Mouse (Mus musculus): Measurements from ENCODE around the gene Qprt. TPM values are rescaled to one million over a fixed set of nuclear protein-coding genes. Genes with fewer than 3 reads are reported as not detected.

The Qprt gene
- polyA plus RNA-seq, 1 experiment from 2014 or later, result 13.0 TPM

DNA sequence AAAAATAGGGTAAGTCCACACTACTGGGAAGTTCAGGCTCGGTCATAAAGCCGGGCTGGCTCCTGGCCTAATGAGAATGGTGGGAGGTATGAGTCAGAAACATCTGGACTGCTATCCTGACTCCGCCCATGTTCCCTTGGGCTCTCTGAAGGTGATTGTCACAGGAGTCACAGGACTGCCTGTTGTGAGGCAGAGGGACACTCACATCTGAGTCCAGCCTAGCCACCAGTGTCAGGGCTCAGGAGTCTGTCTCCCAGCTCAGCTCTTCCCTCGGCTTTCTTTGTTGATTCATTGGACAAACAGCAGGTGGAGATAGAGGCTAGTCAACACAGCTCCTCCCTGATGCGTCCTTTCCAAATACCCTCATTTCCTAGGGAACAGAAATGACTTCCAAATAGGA is 4.1 kb downstream of the Qprt start:
- no peak for ATAC-seq (ENCODE audit: low FRiP score, low TSS enrichment)
- peaks cover 17% of the 10 kb centered on the region; the same call in 1 of the 2 replicates for H3K4me1 ChIP-seq (ENCODE audit: control insufficient read depth, insufficient read depth, low read length)
- no peaks in the 10 kb centered on the region for H3K9me3 ChIP-seq (ENCODE audit: control insufficient read depth, low read length)
- H3K4me2 ChIP-seq (replicated peaks; ENCODE audit: low read depth, low read length), result no peak overlapping the region
- 33% methylated on average over 5 of the region's 5 CpGs for WGBS
- no peaks in the 10 kb centered on the region for H3K36me3 ChIP-seq (ENCODE audit: control insufficient read depth, insufficient read depth, low read length)
- no peak overlapping the region for H3K9ac ChIP-seq (ENCODE audit: low read depth, low read length)
- H3K4me3 ChIP-seq (ENCODE audit: low read length), result no peak overlapping the region
- no peak overlapping the region for H3K27ac ChIP-seq (ENCODE audit: low read depth, low read length)
- H3K27me3 ChIP-seq (ENCODE audit: control insufficient read depth, insufficient read depth, low read length), result peaks cover 9% of the 10 kb centered on the region

DNA sequence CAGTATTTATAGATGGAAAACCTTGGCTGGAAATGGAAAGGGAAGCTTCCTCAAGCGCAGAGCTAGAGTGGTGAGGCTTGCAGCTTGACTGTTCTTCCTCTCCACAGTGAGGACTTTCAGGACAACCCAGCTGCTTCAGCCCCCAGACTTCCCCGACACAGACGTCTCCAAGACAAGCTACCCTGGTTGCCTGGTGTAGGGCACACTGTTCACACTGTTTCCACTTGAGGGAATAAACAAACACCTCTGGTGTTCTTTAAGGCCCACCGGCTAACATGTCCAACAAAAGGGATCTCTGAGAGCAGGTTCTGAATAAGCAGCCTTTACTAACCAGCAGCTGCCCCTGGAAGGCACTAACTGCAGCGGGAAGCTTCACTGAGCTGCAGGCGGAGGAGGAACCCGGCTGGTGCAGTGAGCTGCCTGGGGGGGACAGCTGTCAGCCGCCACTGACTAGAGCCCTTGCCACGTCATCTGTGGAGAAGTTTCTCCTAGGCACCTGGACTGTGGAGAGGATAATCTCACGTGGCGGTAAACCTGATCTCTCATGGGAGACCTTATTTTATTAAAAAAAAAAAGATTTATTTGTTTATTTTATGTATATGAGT is 5.6 kb downstream of the Qprt start:
- 40% methylated on average over 11 of the region's 11 CpGs for WGBS
- Histone ChIP-seq H3K36me3 (ENCODE audit: control insufficient read depth, insufficient read depth, low read length) (no peaks in the 10 kb centered on the region), H3K4me1 (ENCODE audit: control insufficient read depth, insufficient read depth, low read length) (peaks cover 15% of the 10 kb centered on the region; the same call in 1 of the 2 replicates), H3K9me3 (ENCODE audit: control insufficient read depth, low read length) (no peaks in the 10 kb centered on the region), H3K4me2 (replicated peaks; ENCODE audit: low read depth, low read length) (no peak overlapping the region), H3K4me3 (ENCODE audit: low read length) (no peak overlapping the region), H3K9ac (ENCODE audit: low read depth, low read length) (no peak overlapping the region), H3K27me3 (ENCODE audit: control insufficient read depth, insufficient read depth, low read length) (peaks cover 2% of the 10 kb centered on the region; the same call in 1 of the 2 replicates), H3K27ac (ENCODE audit: low read depth, low read length) (no peak overlapping the region)
- ATAC-seq (ENCODE audit: low FRiP score, low TSS enrichment), result no peak

DNA sequence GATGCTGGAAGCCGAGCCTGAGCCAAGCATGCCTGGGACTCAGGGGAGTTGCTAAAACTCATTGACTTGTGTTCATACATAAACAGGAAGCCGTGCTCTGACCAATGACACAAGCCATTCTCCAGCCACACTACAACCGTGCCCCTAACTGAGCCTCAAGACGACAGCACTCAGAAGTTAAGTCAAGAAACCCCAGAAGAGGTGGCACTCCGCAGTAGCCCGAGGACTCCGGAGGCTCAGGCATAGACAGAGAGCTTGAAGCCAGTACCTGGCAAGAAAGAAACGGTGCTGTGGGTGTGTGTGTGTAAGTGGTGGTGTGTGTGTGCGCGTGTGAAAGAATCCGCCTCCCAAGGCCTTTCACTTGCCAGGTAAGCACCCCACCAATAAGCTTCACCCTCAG is 7.1 kb downstream of the Qprt start:
- 81% methylated on average over 11 of the region's 11 CpGs for WGBS
- H3K27me3 ChIP-seq (ENCODE audit: control insufficient read depth, insufficient read depth, low read length), result no peaks in the 10 kb centered on the region
- H3K4me2 ChIP-seq (replicated peaks; ENCODE audit: low read depth, low read length), result no peak overlapping the region
- no peak overlapping the region for H3K27ac ChIP-seq (ENCODE audit: low read depth, low read length)
- no peak overlapping the region for H3K4me3 ChIP-seq (ENCODE audit: low read length)
- H3K9me3 ChIP-seq (ENCODE audit: control insufficient read depth, low read length), result no peaks in the 10 kb centered on the region
- H3K36me3 ChIP-seq (ENCODE audit: control insufficient read depth, insufficient read depth, low read length), result no peaks in the 10 kb centered on the region
- no peak overlapping the region for H3K9ac ChIP-seq (ENCODE audit: low read depth, low read length)
- ATAC-seq (ENCODE audit: low FRiP score, low TSS enrichment), result no peak
- peaks cover 12% of the 10 kb centered on the region; the same call in 1 of the 2 replicates for H3K4me1 ChIP-seq (ENCODE audit: control insufficient read depth, insufficient read depth, low read length)

DNA sequence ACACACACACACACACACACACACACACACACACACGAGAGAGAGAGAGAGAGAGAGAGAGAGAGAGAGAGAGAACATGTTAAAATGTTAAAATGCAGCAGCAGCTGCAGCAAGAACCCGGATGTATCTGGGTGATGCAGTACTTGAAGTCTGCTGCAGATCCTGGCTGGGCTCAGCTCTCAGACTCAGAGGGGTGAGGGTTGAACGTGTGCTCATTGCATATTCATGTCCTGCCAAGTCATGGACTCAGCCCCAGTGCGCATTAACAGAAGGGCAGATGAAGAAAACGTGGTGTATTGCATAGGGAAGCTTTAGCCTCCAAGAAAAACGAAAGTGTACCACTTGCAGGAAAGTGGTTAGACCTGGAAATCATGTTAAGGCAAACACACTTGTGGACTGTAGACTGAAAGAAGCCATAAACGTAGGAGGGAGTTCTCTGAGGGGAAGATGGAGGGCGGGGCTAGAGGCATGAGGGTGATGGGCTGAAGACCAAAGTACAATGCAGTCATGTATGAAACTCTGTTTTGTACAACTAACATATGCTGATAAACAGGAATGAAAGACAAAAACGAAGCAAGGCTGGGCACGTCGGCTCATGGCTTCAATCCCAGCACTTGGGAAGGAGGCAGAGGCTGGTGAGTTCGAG is 8.3 kb downstream of the Qprt start:
- Histone ChIP-seq H3K4me1 (ENCODE audit: control insufficient read depth, insufficient read depth, low read length) (peaks cover 12% of the 10 kb centered on the region; the same call in 1 of the 2 replicates), H3K4me3 (ENCODE audit: low read length) (no peak overlapping the region), H3K27me3 (ENCODE audit: control insufficient read depth, insufficient read depth, low read length) (no peaks in the 10 kb centered on the region), H3K4me2 (replicated peaks; ENCODE audit: low read depth, low read length) (no peak overlapping the region), H3K36me3 (ENCODE audit: control insufficient read depth, insufficient read depth, low read length) (no peaks in the 10 kb centered on the region), H3K27ac (ENCODE audit: low read depth, low read length) (peak overlapping the region; percentile 11; the same call in 1 of the 2 replicates), H3K9ac (ENCODE audit: low read depth, low read length) (0 out of 2 replicates have a peak overlapping the region, but pooled peaks have one; percentile 4), H3K9me3 (ENCODE audit: control insufficient read depth, low read length) (no peaks in the 10 kb centered on the region)
- no peak for ATAC-seq (ENCODE audit: low FRiP score, low TSS enrichment)
- 48% methylated on average over 12 of the region's 12 CpGs for WGBS

DNA sequence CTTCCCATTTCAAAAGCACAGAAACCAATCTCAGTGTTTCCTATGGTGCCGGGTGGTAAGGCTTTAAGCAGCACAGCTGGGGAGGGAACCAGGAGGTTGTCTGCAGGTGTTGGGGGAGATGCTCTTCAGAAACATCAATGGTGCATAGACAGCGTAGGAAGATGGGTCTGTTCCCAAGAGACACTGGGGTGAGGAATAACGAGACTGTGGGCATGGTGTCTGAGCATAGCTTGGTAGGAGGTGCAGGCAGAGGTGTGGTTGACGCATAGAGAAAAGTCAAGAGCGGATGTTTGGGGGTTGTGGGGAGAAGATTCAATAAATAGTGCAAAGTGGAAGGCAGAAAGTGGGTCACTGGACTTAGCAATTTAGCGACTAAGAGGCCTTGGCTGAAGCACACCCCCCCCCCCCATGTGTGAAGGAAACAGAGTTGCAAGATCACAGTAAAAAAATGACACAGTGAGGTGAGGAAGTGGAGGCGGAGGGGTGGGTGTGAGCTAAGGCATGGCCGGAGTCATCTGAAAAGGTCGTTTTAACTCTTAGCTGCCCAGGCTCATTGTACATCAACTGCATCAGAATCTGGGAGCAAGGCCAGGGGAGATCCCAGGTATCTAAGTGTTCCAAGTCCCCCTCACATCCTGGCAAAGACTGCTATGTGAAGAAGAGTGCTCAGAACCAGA is 9.0 kb downstream of the Qprt start:
- Histone ChIP-seq H3K9me3 (ENCODE audit: control insufficient read depth, low read length) (no peaks in the 10 kb centered on the region), H3K36me3 (ENCODE audit: control insufficient read depth, insufficient read depth, low read length) (no peaks in the 10 kb centered on the region), H3K4me2 (replicated peaks; ENCODE audit: low read depth, low read length) (no peak overlapping the region), H3K27me3 (ENCODE audit: control insufficient read depth, insufficient read depth, low read length) (no peaks in the 10 kb centered on the region), H3K4me1 (ENCODE audit: control insufficient read depth, insufficient read depth, low read length) (peaks cover 9% of the 10 kb centered on the region; the same call in 1 of the 2 replicates), H3K27ac (ENCODE audit: low read depth, low read length) (no peak overlapping the region), H3K9ac (ENCODE audit: low read depth, low read length) (no peak overlapping the region), H3K4me3 (ENCODE audit: low read length) (no peak overlapping the region)
- ATAC-seq (ENCODE audit: low FRiP score, low TSS enrichment), result no peak
- WGBS, result 26% methylated on average over 9 of the region's 9 CpGs

DNA sequence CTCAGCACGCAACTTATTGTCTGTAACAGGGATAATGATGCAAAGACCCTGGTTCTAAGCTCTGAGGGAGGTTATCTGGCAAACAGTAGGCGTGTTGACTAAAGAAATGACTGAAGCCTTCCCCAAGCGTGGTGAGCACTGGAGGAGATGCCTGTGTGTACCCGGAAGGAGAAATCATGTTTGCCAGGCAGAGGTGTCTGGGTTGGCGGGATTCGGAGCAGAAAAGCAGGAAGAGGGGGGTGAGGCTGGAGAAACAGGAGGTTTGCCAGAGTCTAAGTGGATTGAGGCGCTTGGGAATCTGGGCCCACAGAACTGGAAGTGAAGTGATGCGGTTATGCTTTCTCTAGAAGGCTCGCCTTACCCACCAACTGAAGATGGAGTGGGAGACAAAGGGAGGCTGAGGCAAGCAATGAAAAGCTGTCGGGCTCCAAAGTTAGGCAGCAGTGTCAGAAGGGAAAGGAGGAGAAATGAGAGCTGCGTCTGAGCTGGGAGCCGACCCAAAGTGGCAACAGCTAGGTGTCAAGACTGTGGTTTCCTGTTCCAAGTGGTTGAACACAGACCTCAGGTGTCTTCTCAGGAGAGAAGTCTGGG is 9.7 kb downstream of the Qprt start:
- no peaks in the 10 kb centered on the region for H3K27me3 ChIP-seq (ENCODE audit: control insufficient read depth, insufficient read depth, low read length)
- H3K9ac ChIP-seq (ENCODE audit: low read depth, low read length), result no peak overlapping the region
- no peak overlapping the region for H3K4me2 ChIP-seq (replicated peaks; ENCODE audit: low read depth, low read length)
- no peak overlapping the region for H3K4me3 ChIP-seq (ENCODE audit: low read length)
- no peak for ATAC-seq (ENCODE audit: low FRiP score, low TSS enrichment)
- WGBS, result 76% methylated on average over 12 of the region's 12 CpGs
- H3K27ac ChIP-seq (ENCODE audit: low read depth, low read length), result no peak overlapping the region
- no peaks in the 10 kb centered on the region for H3K36me3 ChIP-seq (ENCODE audit: control insufficient read depth, insufficient read depth, low read length)
- H3K4me1 ChIP-seq (ENCODE audit: control insufficient read depth, insufficient read depth, low read length), result peaks cover 9% of the 10 kb centered on the region; the same call in 1 of the 2 replicates
- no peaks in the 10 kb centered on the region for H3K9me3 ChIP-seq (ENCODE audit: control insufficient read depth, low read length)

DNA sequence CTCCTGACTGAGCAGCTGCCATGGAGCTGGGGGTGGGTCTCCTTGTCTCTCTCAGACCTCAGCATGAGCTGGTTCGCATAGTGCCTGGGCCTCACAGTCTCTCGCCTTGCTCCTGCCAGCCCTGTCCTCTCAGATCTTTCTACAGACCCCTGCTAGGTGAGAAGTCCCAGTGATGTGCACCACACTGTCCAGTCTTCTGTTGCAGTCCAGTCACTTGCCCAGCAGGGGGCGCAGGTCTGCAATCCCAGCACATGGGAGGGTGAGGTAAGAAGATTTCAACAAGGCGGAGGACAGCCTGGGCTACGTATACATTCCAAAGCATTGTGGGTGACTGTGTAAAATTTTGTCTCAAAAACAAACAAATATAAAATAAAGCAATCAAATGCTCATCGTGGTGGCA is 10.6 kb downstream of the Qprt start:
- Histone ChIP-seq H3K27me3 (ENCODE audit: control insufficient read depth, insufficient read depth, low read length) (no peaks in the 10 kb centered on the region), H3K27ac (ENCODE audit: low read depth, low read length) (no peak overlapping the region), H3K9me3 (ENCODE audit: control insufficient read depth, low read length) (no peaks in the 10 kb centered on the region), H3K36me3 (ENCODE audit: control insufficient read depth, insufficient read depth, low read length) (no peaks in the 10 kb centered on the region), H3K4me1 (ENCODE audit: control insufficient read depth, insufficient read depth, low read length) (peaks cover 6% of the 10 kb centered on the region; the same call in 1 of the 2 replicates), H3K4me2 (replicated peaks; ENCODE audit: low read depth, low read length) (no peak overlapping the region), H3K9ac (ENCODE audit: low read depth, low read length) (no peak overlapping the region), H3K4me3 (ENCODE audit: low read length) (no peak overlapping the region)
- 50% methylated on average over 6 of the region's 6 CpGs for WGBS
- ATAC-seq (ENCODE audit: low FRiP score, low TSS enrichment), result peak; percentile 28; the same call in 1 of the 2 replicates

DNA sequence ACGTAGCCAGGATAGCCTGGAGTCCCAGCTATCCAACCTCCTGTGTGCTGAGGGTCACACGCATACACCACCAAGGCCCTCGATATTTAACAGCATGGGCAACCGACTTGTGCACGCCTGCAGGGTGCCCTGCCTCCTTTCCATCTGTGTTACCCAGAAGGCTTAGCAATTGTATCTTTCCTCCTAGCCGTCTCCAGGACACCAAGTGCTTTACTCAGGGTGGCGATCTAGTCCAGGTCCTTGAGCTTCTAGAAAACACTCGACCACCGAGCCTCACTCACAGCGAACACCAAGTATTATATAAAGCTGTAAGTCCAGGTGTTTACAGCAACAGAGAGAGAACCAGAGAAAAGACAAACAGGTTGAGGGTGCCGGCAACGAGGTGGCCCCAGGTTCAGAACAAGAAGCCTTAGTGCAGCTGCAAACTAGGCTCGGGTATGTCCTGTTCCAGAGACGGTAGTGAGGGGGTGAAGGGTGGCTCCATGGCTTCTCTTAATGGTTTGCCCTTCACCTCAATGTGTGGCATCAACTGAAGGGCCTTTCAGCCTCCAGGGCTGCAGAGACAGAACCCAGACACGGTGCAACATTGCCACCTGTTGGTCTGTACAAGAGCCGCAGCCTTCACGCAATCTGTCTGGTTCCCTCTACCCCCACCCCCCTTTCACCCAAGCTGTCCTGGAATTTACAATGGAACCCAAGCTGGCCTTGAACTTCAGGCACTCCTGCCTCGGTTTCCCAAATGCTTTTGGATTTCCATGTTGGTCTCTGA is 11.6 kb downstream of the Qprt start:
- no peak overlapping the region for H3K27ac ChIP-seq (ENCODE audit: low read depth, low read length)
- H3K4me2 ChIP-seq (replicated peaks; ENCODE audit: low read depth, low read length), result no peak overlapping the region
- H3K36me3 ChIP-seq (ENCODE audit: control insufficient read depth, insufficient read depth, low read length), result no peaks in the 10 kb centered on the region
- no peak overlapping the region for H3K9ac ChIP-seq (ENCODE audit: low read depth, low read length)
- 49% methylated on average over 18 of the region's 18 CpGs for WGBS
- H3K4me3 ChIP-seq (ENCODE audit: low read length), result no peak overlapping the region
- peak; percentile 69; the same call in 1 of the 2 replicates for ATAC-seq (ENCODE audit: low FRiP score, low TSS enrichment)
- H3K4me1 ChIP-seq (ENCODE audit: control insufficient read depth, insufficient read depth, low read length), result 0 out of 2 replicates have a peak, but pooled peaks cover 4% of the 10 kb centered on the region
- H3K9me3 ChIP-seq (ENCODE audit: control insufficient read depth, low read length), result no peaks in the 10 kb centered on the region
- H3K27me3 ChIP-seq (ENCODE audit: control insufficient read depth, insufficient read depth, low read length), result no peaks in the 10 kb centered on the region

Measured in kidney, embryonic 14.5 days (tissue).